Mouse (Mus musculus) adrenal gland, postnatal 25 days (tissue): Measurements from ENCODE around the gene Trmt13. TPM values are rescaled to one million over a fixed set of nuclear protein-coding genes. Genes with fewer than 3 reads are reported as not detected.
"Not testable (repeated sequence)": the region's sequence is repeated elsewhere in the genome, so short reads cannot be mapped to it uniquely, and the experiment has no call there.

ENCODE experiments used
- DNase-seq: peaks from one replicate; pipeline ENCODE4 v3.0.0; 2021; ENCODE audit warnings: mixed read lengths
- long read RNA-seq: library from polyadenylated mRNA; stranded (forward); transcript quantifications from one replicate; pipeline ENCODE4 v2.0.0, GENCODE M21; 2021
- total RNA-seq: library from RNA; stranded (reverse); gene quantifications from 2 replicates; pipeline ENCODE4 v1.2.3, GENCODE M21; 2021

Gene Trmt13
- total RNA-seq, result 17.9 and 18.9 TPM in 2 replicates
- long read RNA-seq, partial matches to known transcripts, result 9 of 14 reads
- long read RNA-seq, other reads (novel, unspliced or antisense), result 3 of 14 reads

- no peak for DNase-seq
Measured at GRCm38 (mm10) chr3:116614295-116614892, at the start of gene Trmt13. TSS of gene Trmt13 (minus strand) at chr3:116614587.

GRCm38 (mm10) chr3:116662463-116662863 is 48.1 kb upstream of the Trmt13 start, which contains the start of gene Mfsd14a:
TSS of gene Mfsd14a (minus strand) at chr3:116662677.
- DNase-seq, result peak; percentile 100

GRCm38 (mm10) chr3:116661870-116662414 is 47.6 kb upstream of the Trmt13 start:
- DNase-seq, result peak; percentile 60

GRCm38 (mm10) chr3:116661288-116661869 is 47.0 kb upstream of the Trmt13 start:
- DNase-seq, result no peak

- DNase-seq, result no peak
Measured at GRCm38 (mm10) chr3:116659856-116660430, 45.6 kb upstream of the Trmt13 start.

GRCm38 (mm10) chr3:116658928-116659565 is 44.7 kb upstream of the Trmt13 start:
- DNase-seq, result no peak

GRCm38 (mm10) chr3:116656184-116656965 is 42.0 kb upstream of the Trmt13 start:
- DNase-seq, result no peak

- DNase-seq, result not testable (repeated sequence)
Measured at GRCm38 (mm10) chr3:116654051-116654450, 39.7 kb upstream of the Trmt13 start.

- DNase-seq, result no peak
Measured at GRCm38 (mm10) chr3:116653278-116653945, 39.0 kb upstream of the Trmt13 start.

GRCm38 (mm10) chr3:116652033-116652446 is 37.7 kb upstream of the Trmt13 start:
- DNase-seq, result no peak

- DNase-seq, result no peak
Measured at GRCm38 (mm10) chr3:116650698-116651097, 36.3 kb upstream of the Trmt13 start.

- DNase-seq, result no peak
Measured at GRCm38 (mm10) chr3:116648805-116649204, 34.4 kb upstream of the Trmt13 start.

- DNase-seq, result no peak
Measured at GRCm38 (mm10) chr3:116646387-116646786, 32.0 kb upstream of the Trmt13 start.

- DNase-seq, result no peak
Measured at GRCm38 (mm10) chr3:116642373-116642772, 28.0 kb upstream of the Trmt13 start.

GRCm38 (mm10) chr3:116641811-116642371 is 27.5 kb upstream of the Trmt13 start:
- DNase-seq, result no peak

GRCm38 (mm10) chr3:116640024-116640423 is 25.6 kb upstream of the Trmt13 start:
- DNase-seq, result no peak

- no peak for DNase-seq
Measured at GRCm38 (mm10) chr3:116638572-116638971, 24.2 kb upstream of the Trmt13 start.

- DNase-seq, result no peak
Measured at GRCm38 (mm10) chr3:116637693-116638476, 23.5 kb upstream of the Trmt13 start.

GRCm38 (mm10) chr3:116635799-116636198 is 21.4 kb upstream of the Trmt13 start:
- no peak for DNase-seq

- DNase-seq, result no peak
Measured at GRCm38 (mm10) chr3:116634853-116635252, 20.5 kb upstream of the Trmt13 start.
